Mouse (Mus musculus) heart, postnatal 4 days (tissue): Measurements from ENCODE around the gene Mxra8. TPM values are rescaled to one million over a fixed set of nuclear protein-coding genes. Genes with fewer than 3 reads are reported as not detected.
A peak's percentile ranks its signal among the peaks of the same experiment; 100 is the strongest.

Experiments used
- DNase-seq: peaks from one replicate; pipeline ENCODE4 v3.0.0; 2021
- microRNA-seq, 2 experiments: library from miRNA; unstranded; fragments of <30 nt; microRNA quantifications; one replicate each; pipeline ENCODE4 v1.2.0; 2021 to 2022
- total RNA-seq, 2 experiments: library from RNA; stranded (reverse); gene quantifications; 2 replicates each; pipeline ENCODE4 v1.2.3; 2021

The Mxra8 gene
- total RNA-seq, 2 experiments from 2014 or later = 49.4 to 49.5 TPM

GRCm38 (mm10) chr4:155863001-155863400 is 23.5 kb downstream of the Mxra8 start, which contains the start of gene Tas1r3:
Gene Tas1r3, minus strand, starts transcription at chr4:155863362.
- no peak for DNase-seq

- DNase-seq = no peak
Observed at GRCm38 (mm10) chr4:155868614-155869298, 29.3 kb downstream of the Mxra8 start.

DNA sequence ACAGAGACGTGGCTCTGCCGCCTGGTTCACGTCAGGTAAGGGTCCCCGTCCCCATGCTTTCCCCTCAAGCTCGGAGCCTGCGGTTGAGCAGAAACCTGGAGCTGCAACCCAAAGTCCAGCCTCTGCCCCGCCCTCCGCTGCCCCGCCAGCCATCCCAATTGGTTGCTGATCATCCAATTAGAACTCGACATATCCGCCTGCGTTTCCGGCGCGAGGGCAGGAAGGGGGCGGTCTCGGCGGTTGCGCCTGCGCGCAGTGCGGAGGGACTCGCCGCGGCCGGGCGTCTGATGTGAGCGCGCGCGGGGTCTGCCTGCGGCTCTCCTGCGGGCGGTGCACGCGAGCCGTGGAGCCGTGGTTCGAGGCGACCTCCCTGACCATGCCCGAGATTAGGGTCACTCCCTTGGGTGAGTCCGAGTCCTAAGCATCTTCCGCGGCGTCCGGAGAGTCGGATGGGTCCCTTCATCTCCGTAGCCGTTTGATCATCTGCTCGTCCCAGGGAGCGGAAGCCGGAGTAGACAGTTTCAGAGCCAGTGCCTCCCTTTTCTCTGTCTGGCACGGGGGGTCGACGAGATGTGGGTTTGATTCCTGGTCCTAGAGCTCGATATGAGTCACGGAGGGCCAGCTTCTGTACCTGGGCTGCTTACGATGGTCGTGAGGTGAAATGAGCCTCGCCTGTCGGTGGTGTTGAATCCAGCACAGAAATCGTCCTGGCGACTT is 30.0 kb downstream of the Mxra8 start, which contains the start of the genes Cptp and Ints11:
Gene Cptp, minus strand, starts transcription at position 124 of the 717 bp plus-strand sequence.
Gene Ints11, plus strand, starts transcription at position 230 of the 717 bp plus-strand sequence.
- DNase-seq = peak; percentile 98

GRCm38 (mm10) chr4:155871404-155871803 is 31.9 kb downstream of the Mxra8 start:
- no peak for DNase-seq

DNA sequence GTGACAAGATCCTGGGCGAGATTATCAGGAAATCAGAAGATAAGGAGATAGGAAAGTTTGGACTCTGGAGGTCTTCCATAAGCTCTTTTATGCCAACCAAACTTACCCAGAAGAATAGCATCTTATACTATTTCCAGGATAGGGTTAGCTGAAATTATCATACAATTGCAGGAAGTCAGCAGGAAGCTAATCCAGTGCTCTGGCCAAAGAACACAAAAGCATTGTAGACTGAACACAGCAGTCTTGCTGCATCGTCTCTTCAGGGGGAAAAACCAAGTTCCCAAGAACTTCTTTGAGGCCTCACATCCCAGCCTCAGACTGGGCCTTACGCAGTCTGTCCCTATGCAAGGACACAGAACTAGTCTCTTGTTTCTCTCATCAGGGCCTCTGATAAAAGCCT is 44.1 kb downstream of the Mxra8 start:
- no peak for DNase-seq

- DNase-seq = no peak
Observed at GRCm38 (mm10) chr4:155886330-155886729, 46.9 kb downstream of the Mxra8 start.

GRCm38 (mm10) chr4:155887674-155888073 is 48.2 kb downstream of the Mxra8 start:
- no peak for DNase-seq

GRCm38 (mm10) chr4:155888181-155888580 is 48.7 kb downstream of the Mxra8 start:
- DNase-seq = no peak

DNA sequence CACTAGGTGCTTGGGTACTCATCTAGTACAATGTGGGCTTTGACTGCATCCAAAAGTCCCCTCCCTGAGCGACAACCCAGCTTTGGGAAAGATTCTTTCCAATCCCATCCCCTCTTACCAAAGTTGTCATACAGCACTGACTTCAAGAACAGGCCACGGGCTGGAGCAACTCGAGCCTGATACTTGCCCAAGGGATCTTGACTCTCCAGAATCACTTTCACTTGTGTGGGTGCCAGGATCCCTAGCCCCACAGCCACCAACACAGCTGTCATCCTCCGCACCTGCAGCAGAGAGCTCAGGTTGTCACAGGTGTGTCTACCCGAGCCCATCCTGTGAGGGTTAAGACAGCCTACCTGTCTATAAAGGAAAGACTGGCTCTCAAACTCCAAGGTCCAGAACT is 49.8 kb downstream of the Mxra8 start:
- DNase-seq = no peak

- DNase-seq = no peak
Observed at GRCm38 (mm10) chr4:155891011-155891471, 51.6 kb downstream of the Mxra8 start.

GRCm38 (mm10) chr4:155891551-155892001 is 52.1 kb downstream of the Mxra8 start, which contains the start of the genes Pusl1 and Acap3:
Gene Pusl1, minus strand, starts transcription at chr4:155891781.
Gene Acap3, plus strand, starts transcription at chr4:155891822.
- DNase-seq = peak; percentile 98

- peak; percentile 90 for DNase-seq
Observed at GRCm38 (mm10) chr4:155892017-155892416, 52.5 kb downstream of the Mxra8 start.

- peak; percentile 49 for DNase-seq
Observed at GRCm38 (mm10) chr4:155892438-155893211, 53.1 kb downstream of the Mxra8 start.

GRCm38 (mm10) chr4:155893212-155893690 is 53.8 kb downstream of the Mxra8 start:
- DNase-seq = peak; percentile 3

Small RNA genes lying within 50 kb of the gene (microRNA-seq; reads per million reads assigned to microRNA genes)
- 0 reads per million in 2 experiments for gene Gm27743

Other genes starting within 250 kb of the Mxra8 start
- 10 to 100 TPM; 15.6 to 16.5 TPM for gene Slc35e2, start 238.3 kb upstream of the Mxra8 start, total RNA-seq
- 10 to 100 TPM; 30.1 to 32.3 TPM for gene Cdk11b, start 214.8 kb upstream of the Mxra8 start, total RNA-seq
- gene Gm10563, start 194.3 kb upstream of the Mxra8 start, total RNA-seq = not detected
- 10 to 100 TPM; 32.3 to 33.1 TPM for gene Mmp23, start 186.3 kb upstream of the Mxra8 start, total RNA-seq
- 10 to 100 TPM; 15.9 to 17.7 TPM for gene Mib2, start 170.5 kb upstream of the Mxra8 start, total RNA-seq
- 1 to 10 TPM; 3.5 to 4.7 TPM for gene Fndc10, start 145.3 kb upstream of the Mxra8 start, total RNA-seq
- 10 to 100 TPM; 60.3 to 64.9 TPM for gene Ssu72, start 134.9 kb upstream of the Mxra8 start, total RNA-seq
- under 1 TPM; 0.36 to 0.43 TPM for gene Tmem240, start 104.9 kb upstream of the Mxra8 start, total RNA-seq
- 10 to 100 TPM; 82.7 to 89.7 TPM for gene Atad3a, start 78.6 kb upstream of the Mxra8 start, total RNA-seq
- gene Vwa1, start 65.0 kb upstream of the Mxra8 start, total RNA-seq = 10 to 100 TPM; 11.5 to 12.5 TPM
- 1 to 10 TPM; 4.6 to 4.9 TPM for gene Tmem88b, start 53.8 kb upstream of the Mxra8 start, total RNA-seq
- gene Ankrd65, start 49.2 kb upstream of the Mxra8 start, total RNA-seq = not detected
- gene Mrpl20, start 36.8 kb upstream of the Mxra8 start, total RNA-seq = 10 to 100 TPM; 78.1 to 95.5 TPM
- 10 to 100 TPM; 58.2 to 59.4 TPM for gene Ccnl2, start 27.2 kb upstream of the Mxra8 start, total RNA-seq
- 10 to 100 TPM; 78.9 to 84.2 TPM for gene Aurkaip1, start 8.4 kb upstream of the Mxra8 start, total RNA-seq
- gene Dvl1, start 7.7 kb downstream of the Mxra8 start, total RNA-seq = 10 to 100 TPM; 32.8 to 33.2 TPM
- gene Tas1r3, start 23.7 kb downstream of the Mxra8 start, total RNA-seq = under 1 TPM; 0.14 to 0.20 TPM
- 10 to 100 TPM in 1 of 2 experiments, 1 to 10 TPM in 1; 6.6 to 11.2 TPM for gene Cptp, start 29.8 kb downstream of the Mxra8 start, total RNA-seq
- 10 to 100 TPM; 16.0 to 19.2 TPM for gene Ints11, start 29.9 kb downstream of the Mxra8 start, total RNA-seq
- 10 to 100 TPM; 18.3 to 23.1 TPM for gene Pusl1, start 52.1 kb downstream of the Mxra8 start, total RNA-seq
- 10 to 100 TPM; 16.9 to 21.4 TPM for gene Acap3, start 52.1 kb downstream of the Mxra8 start, total RNA-seq
- gene Ube2j2, start 104.2 kb downstream of the Mxra8 start, total RNA-seq = 10 to 100 TPM; 72.4 to 81.4 TPM
- gene C1qtnf12, start 122.6 kb downstream of the Mxra8 start, total RNA-seq = 10 to 100 TPM; 14.7 to 15.2 TPM
- gene B3galt6, start 153.0 kb downstream of the Mxra8 start, total RNA-seq = 1 to 10 TPM; 4.1 to 4.5 TPM
- gene Sdf4, start 153.2 kb downstream of the Mxra8 start, total RNA-seq = 100 to 1,000 TPM; 107 to 109 TPM
- gene Tnfrsf4, start 174.2 kb downstream of the Mxra8 start, total RNA-seq = under 1 TPM; 0.34 to 0.62 TPM
- under 1 TPM in 1 of 2 experiments, not detected in 1; 0.29 TPM for gene Tnfrsf18, start 186.5 kb downstream of the Mxra8 start, total RNA-seq
- gene Ttll10, start 219.7 kb downstream of the Mxra8 start, total RNA-seq = under 1 TPM; 0.16 to 0.55 TPM